Mouse (Mus musculus): ENCODE measurements at regions not wholly inside any gene's neighbourhood (a gene's known extent, or its start where the extent isn't known, plus 50 kb on each side); places are given as distances from the start of the nearest gene placed in this dataset.

- Histone ChIP-seq H3K27ac (no peak overlapping the region), H3K4me1 (no peaks in the 10 kb centered on the region), H3K9me3 (no peaks in the 10 kb centered on the region), H3K36me3 (no peaks in the 10 kb centered on the region), H3K27me3 (no peaks in the 10 kb centered on the region), H3K4me3 (no peak overlapping the region), H3K4me2 (no peak overlapping the region), H3K9ac (no peak overlapping the region)
- ATAC-seq (ENCODE audit: insufficient number of reproducible peaks, insufficient read depth, low FRiP score, low TSS enrichment, low read depth), result no peak
- 79% methylated on average over 6 of the region's 6 CpGs for WGBS
These were observed 161.9 kb upstream of the Lnx1 start for GRCm38 (mm10) chr5:74864540-74865157.

GRCm38 (mm10) chr5:74861297-74861696 is 158.6 kb upstream of the Lnx1 start:
- H3K27me3 ChIP-seq, result no peaks in the 10 kb centered on the region
- H3K4me1 ChIP-seq, result peaks cover 6% of the 10 kb centered on the region; the same call in 1 of the 2 replicates
- no peaks in the 10 kb centered on the region for H3K9me3 ChIP-seq
- no peaks in the 10 kb centered on the region for H3K36me3 ChIP-seq
- ATAC-seq (ENCODE audit: insufficient number of reproducible peaks, insufficient read depth, low FRiP score, low TSS enrichment, low read depth), result no peak
- H3K4me3 ChIP-seq, result no peak overlapping the region
- H3K9ac ChIP-seq, result no peak overlapping the region
- H3K27ac ChIP-seq, result no peak overlapping the region
- no peak overlapping the region for H3K4me2 ChIP-seq
- 70% methylated on average over 2 of the region's 2 CpGs for WGBS

GRCm38 (mm10) chr5:74857861-74858260 is 155.1 kb upstream of the Lnx1 start:
- ATAC-seq (ENCODE audit: insufficient number of reproducible peaks, insufficient read depth, low FRiP score, low TSS enrichment, low read depth), result no peak
- no peaks in the 10 kb centered on the region for H3K9me3 ChIP-seq
- no peak overlapping the region for H3K27ac ChIP-seq
- H3K4me3 ChIP-seq, result no peak overlapping the region
- H3K4me1 ChIP-seq, result peaks cover 6% of the 10 kb centered on the region; the same call in 1 of the 2 replicates
- 45% methylated on average over 5 of the region's 5 CpGs for WGBS
- H3K9ac ChIP-seq, result no peak overlapping the region
- no peaks in the 10 kb centered on the region for H3K27me3 ChIP-seq
- H3K4me2 ChIP-seq, result no peak overlapping the region
- H3K36me3 ChIP-seq, result no peaks in the 10 kb centered on the region

DNA sequence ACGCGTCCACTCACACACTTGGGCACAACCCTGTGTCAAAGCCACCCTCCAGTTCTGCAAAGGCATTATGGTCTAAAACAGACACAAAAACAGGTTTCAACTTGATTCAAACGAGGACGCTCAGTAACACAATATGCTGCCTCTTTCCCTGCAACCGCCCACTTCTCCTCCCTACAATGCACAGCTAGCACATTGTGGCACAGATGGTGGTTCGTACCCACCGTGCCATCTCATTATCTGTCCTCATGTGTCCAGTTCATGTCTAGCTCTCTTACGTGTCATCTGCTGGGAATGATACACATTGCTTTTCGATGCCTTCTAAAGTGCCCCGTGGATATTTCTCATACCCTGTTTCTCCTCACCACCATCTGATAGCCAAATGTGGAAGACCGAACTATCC is 154.4 kb upstream of the Lnx1 start:
- Histone ChIP-seq H3K4me1 (peaks cover 6% of the 10 kb centered on the region; the same call in 1 of the 2 replicates), H3K27me3 (no peaks in the 10 kb centered on the region), H3K4me2 (no peak overlapping the region), H3K9me3 (no peaks in the 10 kb centered on the region), H3K36me3 (no peaks in the 10 kb centered on the region), H3K4me3 (no peak overlapping the region), H3K9ac (no peak overlapping the region), H3K27ac (no peak overlapping the region)
- ATAC-seq (ENCODE audit: insufficient number of reproducible peaks, insufficient read depth, low FRiP score, low TSS enrichment, low read depth), result no peak
- 73% methylated on average over 11 of the region's 11 CpGs for WGBS

DNA sequence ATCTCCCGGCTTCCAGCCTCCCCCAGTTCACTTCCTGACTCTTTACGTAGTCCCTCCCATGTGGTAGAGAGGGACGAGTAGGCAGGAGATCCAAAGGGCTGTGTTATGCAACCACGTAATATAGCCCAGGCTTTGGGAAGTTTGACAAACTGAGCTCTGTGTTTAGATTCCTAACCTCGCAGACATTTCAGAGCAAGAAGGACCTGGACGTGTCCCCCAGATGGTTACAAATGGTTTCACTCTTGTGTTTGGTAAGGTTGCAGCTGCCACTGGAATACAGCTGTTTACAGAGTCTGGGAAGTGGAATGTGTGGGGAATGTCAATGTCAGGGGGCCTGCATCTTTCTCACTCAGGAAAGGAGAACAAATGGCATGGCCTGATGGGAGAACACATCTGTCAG is 145.1 kb upstream of the Lnx1 start:
- ATAC-seq (ENCODE audit: insufficient number of reproducible peaks, insufficient read depth, low FRiP score, low TSS enrichment, low read depth), result no peak
- H3K4me3 ChIP-seq, result no peak overlapping the region
- no peaks in the 10 kb centered on the region for H3K36me3 ChIP-seq
- no peaks in the 10 kb centered on the region for H3K9me3 ChIP-seq
- H3K9ac ChIP-seq, result no peak overlapping the region
- H3K4me1 ChIP-seq, result peaks cover 3% of the 10 kb centered on the region; the same call in 1 of the 2 replicates
- H3K27me3 ChIP-seq, result no peaks in the 10 kb centered on the region
- H3K27ac ChIP-seq, result no peak overlapping the region
- no peak overlapping the region for H3K4me2 ChIP-seq
- 47% methylated on average over 6 of the region's 6 CpGs for WGBS

DNA sequence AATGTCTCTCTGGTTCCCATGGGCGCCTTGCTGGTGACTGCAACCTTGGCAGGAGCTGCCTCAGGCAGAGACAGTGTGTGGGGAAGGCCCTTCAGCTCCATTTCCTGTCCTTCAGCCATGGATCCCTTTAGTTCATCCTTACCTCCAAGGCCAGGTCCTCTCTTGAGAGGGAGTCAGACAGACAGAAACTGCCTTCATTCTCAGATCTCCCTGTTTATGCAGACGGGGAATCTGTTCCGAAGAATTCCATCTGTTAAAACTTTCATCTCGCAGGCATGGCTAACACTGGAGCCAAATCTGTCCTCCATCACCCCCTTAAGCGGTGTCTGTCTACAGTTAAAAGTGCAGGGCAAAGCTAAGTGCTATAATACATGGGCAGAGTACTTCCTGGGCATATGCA is 144.0 kb upstream of the Lnx1 start:
- Histone ChIP-seq H3K4me2 (no peak overlapping the region), H3K27ac (no peak overlapping the region), H3K27me3 (no peaks in the 10 kb centered on the region), H3K9me3 (no peaks in the 10 kb centered on the region), H3K4me1 (peaks cover 3% of the 10 kb centered on the region; the same call in 1 of the 2 replicates), H3K9ac (no peak overlapping the region), H3K36me3 (no peaks in the 10 kb centered on the region), H3K4me3 (no peak overlapping the region)
- WGBS, result 76% methylated on average over 5 of the region's 5 CpGs
- ATAC-seq (ENCODE audit: insufficient number of reproducible peaks, insufficient read depth, low FRiP score, low TSS enrichment, low read depth), result no peak

GRCm38 (mm10) chr5:74834401-74834800 is 131.7 kb upstream of the Lnx1 start:
- Histone ChIP-seq H3K9ac (no peak overlapping the region), H3K27ac (no peak overlapping the region), H3K4me1 (peaks cover 19% of the 10 kb centered on the region), H3K4me3 (no peak overlapping the region), H3K27me3 (no peaks in the 10 kb centered on the region), H3K4me2 (no peak overlapping the region), H3K9me3 (no peaks in the 10 kb centered on the region), H3K36me3 (no peaks in the 10 kb centered on the region)
- WGBS, result 81% methylated on average over 2 of the region's 2 CpGs
- ATAC-seq (ENCODE audit: insufficient number of reproducible peaks, insufficient read depth, low FRiP score, low TSS enrichment, low read depth), result no peak

DNA sequence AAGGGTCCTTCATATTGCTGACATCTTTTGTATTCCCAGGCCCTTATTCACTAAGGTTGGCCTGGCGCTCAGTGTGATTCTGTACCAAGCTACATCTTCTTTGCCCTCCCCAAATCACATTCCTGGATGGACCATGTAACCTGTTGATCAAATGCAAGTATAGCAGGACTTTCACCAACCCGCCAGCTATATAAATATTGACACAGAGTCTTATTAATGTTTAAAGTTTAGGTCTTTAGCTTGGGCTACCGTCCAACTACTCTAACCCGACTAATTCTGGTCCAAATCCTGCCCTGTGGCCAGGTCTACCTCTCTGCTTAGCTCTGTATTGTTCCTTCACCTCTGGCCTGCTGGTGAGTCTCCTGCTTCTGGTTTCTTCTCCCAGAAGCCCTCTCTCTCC is 131.2 kb upstream of the Lnx1 start:
- ATAC-seq (ENCODE audit: insufficient number of reproducible peaks, insufficient read depth, low FRiP score, low TSS enrichment, low read depth), result no peak
- Histone ChIP-seq H3K4me3 (no peak overlapping the region), H3K4me2 (no peak overlapping the region), H3K9me3 (no peaks in the 10 kb centered on the region), H3K9ac (no peak overlapping the region), H3K4me1 (peaks cover 16% of the 10 kb centered on the region), H3K27me3 (no peaks in the 10 kb centered on the region), H3K36me3 (no peaks in the 10 kb centered on the region), H3K27ac (no peak overlapping the region)
- WGBS, result 87% methylated on average over 4 of the region's 4 CpGs

GRCm38 (mm10) chr5:74832011-74832410 is 129.3 kb upstream of the Lnx1 start:
- H3K27ac ChIP-seq, result no peak overlapping the region
- 43% methylated on average over 7 of the region's 7 CpGs for WGBS
- no peak for ATAC-seq (ENCODE audit: insufficient number of reproducible peaks, insufficient read depth, low FRiP score, low TSS enrichment, low read depth)
- peaks cover 2% of the 10 kb centered on the region; the same call in 1 of the 2 replicates for H3K27me3 ChIP-seq
- no peak overlapping the region for H3K4me2 ChIP-seq
- H3K4me3 ChIP-seq, result no peak overlapping the region
- H3K4me1 ChIP-seq, result peaks cover 19% of the 10 kb centered on the region
- H3K36me3 ChIP-seq, result no peaks in the 10 kb centered on the region
- H3K9ac ChIP-seq, result no peak overlapping the region
- no peaks in the 10 kb centered on the region for H3K9me3 ChIP-seq

DNA sequence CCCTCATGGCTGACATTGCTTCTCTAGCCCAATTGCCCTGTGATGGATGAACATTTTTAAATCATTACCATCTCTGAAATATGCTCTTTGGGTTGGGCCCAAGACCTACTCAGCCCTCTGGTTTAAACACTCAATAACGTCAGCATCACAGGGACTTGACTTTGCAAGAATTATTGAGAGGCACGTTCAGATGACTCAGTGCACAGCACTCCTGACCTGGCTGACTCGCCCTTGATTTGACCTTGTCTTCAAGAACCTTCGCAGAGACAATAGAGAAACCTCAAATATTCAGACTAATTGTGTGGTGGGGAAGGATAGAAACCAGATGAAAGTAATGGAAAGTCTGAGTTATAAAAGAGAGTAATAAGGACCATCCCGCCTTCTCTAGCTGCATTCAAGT is 127.9 kb upstream of the Lnx1 start:
- no peak for ATAC-seq (ENCODE audit: insufficient number of reproducible peaks, insufficient read depth, low FRiP score, low TSS enrichment, low read depth)
- Histone ChIP-seq H3K4me1 (peaks cover 19% of the 10 kb centered on the region), H3K27me3 (peaks cover 6% of the 10 kb centered on the region; the same call in 1 of the 2 replicates), H3K4me2 (no peak overlapping the region), H3K4me3 (no peak overlapping the region), H3K27ac (no peak overlapping the region), H3K9ac (no peak overlapping the region), H3K9me3 (no peaks in the 10 kb centered on the region), H3K36me3 (no peaks in the 10 kb centered on the region)
- whole genome bisulfite sequencing, result 46% methylated on average over 5 of the region's 5 CpGs

- Histone ChIP-seq H3K4me3 (no peak overlapping the region), H3K4me1 (peaks cover 19% of the 10 kb centered on the region), H3K9ac (no peak overlapping the region), H3K4me2 (no peak overlapping the region), H3K27me3 (peaks cover 6% of the 10 kb centered on the region; the same call in 1 of the 2 replicates), H3K36me3 (no peaks in the 10 kb centered on the region), H3K27ac (no peak overlapping the region), H3K9me3 (no peaks in the 10 kb centered on the region)
- WGBS, result 85% methylated on average over 9 of the region's 9 CpGs
- no peak for ATAC-seq (ENCODE audit: insufficient number of reproducible peaks, insufficient read depth, low FRiP score, low TSS enrichment, low read depth)
These were observed 126.3 kb upstream of the Lnx1 start for GRCm38 (mm10) chr5:74829003-74829402.

DNA sequence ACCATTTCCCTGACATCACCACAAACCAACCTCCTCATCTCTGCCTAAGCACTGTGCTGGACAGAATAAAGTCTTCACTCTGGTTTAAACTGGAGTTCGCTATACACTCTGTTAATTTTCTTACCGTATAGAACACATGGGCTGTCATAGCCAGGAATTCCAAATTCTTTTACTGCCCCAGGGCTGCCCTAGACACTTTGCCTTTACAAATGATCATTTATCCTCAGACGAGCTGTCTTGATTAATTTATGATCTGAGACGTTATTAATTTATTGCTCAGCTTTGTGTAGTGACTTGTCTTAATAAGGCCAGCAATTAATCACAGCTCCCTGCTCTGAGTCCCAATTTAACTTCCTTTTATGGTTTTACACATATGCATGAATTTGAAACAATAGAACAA is 125.2 kb upstream of the Lnx1 start:
- WGBS, result 40% methylated on average over 4 of the region's 4 CpGs
- no peak for ATAC-seq (ENCODE audit: insufficient number of reproducible peaks, insufficient read depth, low FRiP score, low TSS enrichment, low read depth)
- no peak overlapping the region for H3K4me3 ChIP-seq
- no peaks in the 10 kb centered on the region for H3K9me3 ChIP-seq
- no peak overlapping the region for H3K27ac ChIP-seq
- H3K9ac ChIP-seq, result no peak overlapping the region
- peaks cover 6% of the 10 kb centered on the region; the same call in 1 of the 2 replicates for H3K27me3 ChIP-seq
- H3K4me2 ChIP-seq, result no peak overlapping the region
- no peaks in the 10 kb centered on the region for H3K36me3 ChIP-seq
- H3K4me1 ChIP-seq, result peaks cover 19% of the 10 kb centered on the region

All from embryonic facial prominence, embryonic 13.5 days (tissue).